Mouse (Mus musculus) spleen, embryonic (tissue): ENCODE data around the gene Spag9.
"Not testable (repeated sequence)": the region's sequence is repeated elsewhere in the genome, so short reads cannot be mapped to it uniquely, and the experiment has no call there.

Experiments
- CTCF ChIA-PET: fragments of 350-600 bp; sonication (Branson Sonifier 250); formaldehyde crosslinking; loops from one replicate; lab custom pipeline; 2022; lab: Charles Lee

Spag9 gene

GRCm38 (mm10) chr11:94043998-94044985 is 48.4 kb downstream of the Spag9 start:
- CTCF ChIA-PET: interaction anchor here (0.7 kb wide), 1 partner anchor 74 kb away, joined by 3 read pairs; no protein-coding TSS in a partner anchor

- CTCF ChIA-PET: no interaction called here
Measured at GRCm38 (mm10) chr11:94045016-94045415, 49.1 kb downstream of the Spag9 start.

GRCm38 (mm10) chr11:94047288-94047687 is 51.4 kb downstream of the Spag9 start:
- CTCF ChIA-PET: no interaction called here

- CTCF ChIA-PET: no interaction called here
Measured at GRCm38 (mm10) chr11:94054176-94054575, 58.3 kb downstream of the Spag9 start.

GRCm38 (mm10) chr11:94054901-94055300 is 59.0 kb downstream of the Spag9 start:
- CTCF ChIA-PET: no interaction called here

GRCm38 (mm10) chr11:94063941-94064340 is 68.0 kb downstream of the Spag9 start:
- CTCF ChIA-PET: no interaction called here

- CTCF ChIA-PET: no interaction called here
Measured at GRCm38 (mm10) chr11:94070455-94070854, 74.6 kb downstream of the Spag9 start.

- CTCF ChIA-PET: interaction anchor here (0.6 kb wide), 1 partner anchor 34 kb away, joined by 13 read pairs; no protein-coding TSS in a partner anchor
Measured at GRCm38 (mm10) chr11:94073283-94073682, 77.4 kb downstream of the Spag9 start.

- CTCF ChIA-PET: not testable (repeated sequence)
Measured at GRCm38 (mm10) chr11:94086966-94087365, 91.1 kb downstream of the Spag9 start.

GRCm38 (mm10) chr11:94090496-94090895 is 94.6 kb downstream of the Spag9 start:
- CTCF ChIA-PET: no interaction called here

- CTCF ChIA-PET: no interaction called here
Measured at GRCm38 (mm10) chr11:94097489-94097888, 101.6 kb downstream of the Spag9 start.

- CTCF ChIA-PET: no interaction called here
Measured at GRCm38 (mm10) chr11:94098840-94099239, 102.9 kb downstream of the Spag9 start.

- CTCF ChIA-PET: no interaction called here
Measured at GRCm38 (mm10) chr11:94113795-94114194, 117.9 kb downstream of the Spag9 start.

GRCm38 (mm10) chr11:94115408-94115807 is 119.5 kb downstream of the Spag9 start:
- CTCF ChIA-PET: no interaction called here

- CTCF ChIA-PET: no interaction called here
Measured at GRCm38 (mm10) chr11:94116655-94117054, 120.8 kb downstream of the Spag9 start.

- CTCF ChIA-PET: no interaction called here
Measured at GRCm38 (mm10) chr11:94117836-94118235, 121.9 kb downstream of the Spag9 start.

GRCm38 (mm10) chr11:94118612-94119011 is 122.7 kb downstream of the Spag9 start:
- CTCF ChIA-PET: no interaction called here

- CTCF ChIA-PET: no interaction called here
Measured at GRCm38 (mm10) chr11:94120690-94121089, 124.8 kb downstream of the Spag9 start.

- CTCF ChIA-PET: no interaction called here
Measured at GRCm38 (mm10) chr11:94121501-94121900, 125.6 kb downstream of the Spag9 start.

- CTCF ChIA-PET: no interaction called here
Measured at GRCm38 (mm10) chr11:94122341-94123030, 126.6 kb downstream of the Spag9 start.

- CTCF ChIA-PET: no interaction called here
Measured at GRCm38 (mm10) chr11:94126701-94127100, 130.8 kb downstream of the Spag9 start.

- CTCF ChIA-PET: interaction anchor here (0.5 to 1.0 kb wide), 3 partner anchors 43 to 98 kb away, joined by 3 to 4 read pairs (median 3); no protein-coding TSS in a partner anchor
Measured at GRCm38 (mm10) chr11:94127966-94128365, 132.1 kb downstream of the Spag9 start.
